Mouse (Mus musculus): ENCODE results near the gene Cdkl4.
"Not testable (repeated sequence)": the region's sequence is repeated elsewhere in the genome, so short reads cannot be mapped to it uniquely, and the experiment has no call there.

Cdkl4 gene

GRCm38 (mm10) chr17:80563762-80564610 lies 13.6 kb downstream of the Cdkl4 start:
- not testable (repeated sequence) for DNase-seq (ENCODE audit: low read depth, low spot score)

DNA sequence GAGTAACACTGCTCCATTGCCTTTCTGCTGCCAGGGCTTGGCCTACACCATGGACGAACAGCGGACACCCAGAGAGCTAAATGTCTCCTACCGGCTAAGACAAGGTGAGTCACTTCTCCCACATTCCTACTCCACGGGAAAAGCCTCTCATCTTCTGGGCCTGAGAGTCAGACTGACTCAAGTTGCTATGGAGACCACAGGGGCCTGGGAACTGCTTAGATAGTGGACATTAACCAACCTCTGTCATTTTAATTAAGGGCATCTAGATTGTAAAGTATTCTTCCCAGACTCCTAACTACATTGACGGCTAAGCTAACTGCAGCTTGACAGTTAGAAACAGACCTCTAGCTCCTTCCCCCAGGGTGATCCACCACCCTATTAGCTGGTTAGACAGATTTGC lies 14.8 kb downstream of the Cdkl4 start:
- peak; percentile 79 for DNase-seq (ENCODE audit: low read depth, low spot score)

GRCm38 (mm10) chr17:80560669-80561401 lies 16.8 kb downstream of the Cdkl4 start:
- DNase-seq (ENCODE audit: low read depth, low spot score), result peak; percentile 82

GRCm38 (mm10) chr17:80559745-80560144 lies 17.9 kb downstream of the Cdkl4 start:
- DNase-seq (ENCODE audit: low read depth, low spot score), result peak; percentile 46

DNA sequence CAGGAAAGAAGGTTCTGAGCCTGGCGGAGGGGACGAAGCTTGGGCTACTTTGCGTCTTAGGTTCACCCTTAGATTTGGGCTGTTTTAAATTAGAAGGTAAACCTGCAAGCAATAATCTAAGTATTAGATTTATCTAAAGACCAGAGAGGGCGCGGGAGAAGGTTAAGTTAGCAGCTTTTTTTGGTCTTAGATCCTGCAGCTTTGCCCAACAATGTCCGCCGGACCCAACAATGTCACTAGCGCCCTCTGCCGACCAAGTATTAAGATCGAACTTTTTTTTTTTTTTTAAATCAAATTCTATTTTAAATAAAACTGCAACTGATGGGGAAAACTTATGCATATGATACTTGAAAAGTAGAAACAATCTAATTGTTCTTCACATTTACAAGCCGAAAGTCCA lies 18.6 kb downstream of the Cdkl4 start:
- peak; percentile 59 for DNase-seq (ENCODE audit: low read depth, low spot score)

GRCm38 (mm10) chr17:80558583-80558982 lies 19.0 kb downstream of the Cdkl4 start:
- DNase-seq (ENCODE audit: low read depth, low spot score), result no peak

- no peak for DNase-seq (ENCODE audit: low read depth, low spot score)
Measured at GRCm38 (mm10) chr17:80557461-80557860, 20.2 kb downstream of the Cdkl4 start.

DNA sequence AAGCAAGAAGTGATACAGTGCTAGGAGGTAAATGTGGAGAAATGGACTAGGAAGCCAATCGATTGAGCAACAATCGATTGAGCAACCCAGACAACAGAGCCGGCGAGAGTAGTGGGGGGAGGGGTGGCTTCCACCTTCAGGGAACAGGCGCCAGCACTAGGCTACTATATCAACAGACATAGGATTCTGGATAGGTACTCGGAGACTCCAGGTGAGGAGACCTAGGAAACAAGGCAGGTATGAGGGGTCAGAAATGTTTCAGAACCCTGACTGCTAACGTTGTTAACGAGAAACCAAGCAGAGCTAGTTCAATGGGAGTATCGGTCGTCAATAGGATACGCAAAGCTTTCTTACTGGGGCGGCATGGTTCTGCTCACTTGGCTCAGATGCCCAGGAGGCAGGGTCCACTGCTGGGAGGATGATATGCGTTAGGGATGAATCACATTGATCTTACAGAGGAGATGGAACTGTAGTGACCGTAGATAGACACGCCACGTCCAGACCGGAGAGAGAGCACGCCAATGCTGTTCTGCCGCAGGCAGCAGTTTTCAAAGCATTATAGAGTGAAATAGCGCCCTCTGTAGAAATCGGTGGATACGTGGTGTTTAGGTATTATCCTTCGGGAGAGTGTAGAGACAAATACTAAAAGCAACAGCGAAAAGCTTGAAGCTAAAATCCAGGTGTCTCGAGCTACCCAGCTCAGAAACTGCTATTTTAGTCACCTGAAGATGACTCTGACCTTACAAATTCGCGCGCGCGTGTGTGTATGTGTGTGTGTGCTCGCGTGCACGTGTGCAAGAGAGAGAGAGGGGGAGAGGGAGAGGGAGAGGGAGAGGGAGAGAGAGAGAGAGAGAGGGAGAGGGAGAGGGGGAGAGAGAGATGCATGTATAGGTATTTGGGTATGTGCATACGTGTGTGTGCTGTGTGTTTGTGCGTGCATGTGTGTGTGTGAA lies 24.0 kb downstream of the Cdkl4 start:
- peak; percentile 87 for DNase-seq (ENCODE audit: low read depth, low spot score)

DNA sequence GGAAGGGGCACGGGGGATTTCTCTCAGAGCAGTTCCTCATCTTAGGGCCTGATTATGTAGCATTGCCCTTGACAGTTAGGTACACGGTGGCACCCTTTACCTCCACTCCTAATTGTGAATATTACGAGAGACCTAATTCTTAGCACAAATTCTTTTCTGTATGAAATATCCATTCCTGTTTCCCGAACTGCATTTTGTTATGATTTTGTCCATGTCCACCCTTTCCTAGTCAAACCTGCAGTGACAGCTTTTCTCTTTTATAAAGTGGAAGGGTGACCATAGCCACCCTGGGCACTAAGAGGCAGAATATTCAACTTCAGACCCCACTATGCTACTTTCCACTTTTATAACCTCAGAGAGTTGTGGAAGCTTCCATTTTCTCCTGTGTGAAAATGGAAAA lies 25.0 kb downstream of the Cdkl4 start:
- DNase-seq (ENCODE audit: low read depth, low spot score), result no peak

GRCm38 (mm10) chr17:80550981-80551380 lies 26.6 kb downstream of the Cdkl4 start:
- no peak for DNase-seq (ENCODE audit: low read depth, low spot score)

- no peak for DNase-seq (ENCODE audit: low read depth, low spot score)
Measured at GRCm38 (mm10) chr17:80546846-80547245, 30.8 kb downstream of the Cdkl4 start.

DNA sequence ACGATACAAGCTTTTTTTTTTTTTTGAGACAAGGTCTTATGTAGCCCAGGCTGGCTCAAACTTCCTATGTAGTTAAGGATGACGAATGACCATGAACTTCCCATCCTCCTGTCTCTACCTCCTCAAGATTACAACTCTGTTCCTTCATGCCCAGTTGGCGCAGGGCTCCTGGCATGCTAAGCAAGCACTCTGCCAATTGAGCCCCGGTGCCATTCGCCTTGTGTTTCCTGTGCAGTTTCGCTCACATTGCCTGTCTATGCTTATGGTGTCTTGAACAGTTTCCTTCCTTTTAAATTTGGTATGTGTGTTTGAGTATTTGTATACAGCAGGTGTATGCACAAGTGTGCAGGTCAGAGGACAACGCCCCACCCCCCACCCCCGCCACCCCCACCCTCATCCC lies 31.4 kb downstream of the Cdkl4 start:
- no peak for DNase-seq (ENCODE audit: low read depth, low spot score)

DNA sequence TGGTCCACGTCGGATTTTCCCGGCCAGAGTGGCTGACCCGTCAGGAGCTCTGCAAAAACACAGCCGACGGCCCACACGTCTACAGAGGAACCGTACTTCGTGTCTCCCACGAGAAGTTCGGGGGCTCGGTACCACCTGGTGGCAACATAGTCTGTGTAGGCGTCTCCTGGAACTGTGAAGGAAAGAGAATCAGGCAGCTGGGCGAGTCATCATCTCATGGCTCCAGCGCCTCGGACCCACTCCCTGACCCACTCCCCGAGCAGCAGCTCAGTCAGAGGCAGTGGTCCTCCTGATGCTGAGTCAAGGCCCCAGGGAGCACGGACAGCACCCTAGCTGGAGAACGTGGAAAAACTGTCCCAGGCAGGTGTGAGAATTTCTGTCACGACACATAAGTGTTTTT lies 34.0 kb downstream of the Cdkl4 start:
- DNase-seq (ENCODE audit: low read depth, low spot score), result no peak

DNA sequence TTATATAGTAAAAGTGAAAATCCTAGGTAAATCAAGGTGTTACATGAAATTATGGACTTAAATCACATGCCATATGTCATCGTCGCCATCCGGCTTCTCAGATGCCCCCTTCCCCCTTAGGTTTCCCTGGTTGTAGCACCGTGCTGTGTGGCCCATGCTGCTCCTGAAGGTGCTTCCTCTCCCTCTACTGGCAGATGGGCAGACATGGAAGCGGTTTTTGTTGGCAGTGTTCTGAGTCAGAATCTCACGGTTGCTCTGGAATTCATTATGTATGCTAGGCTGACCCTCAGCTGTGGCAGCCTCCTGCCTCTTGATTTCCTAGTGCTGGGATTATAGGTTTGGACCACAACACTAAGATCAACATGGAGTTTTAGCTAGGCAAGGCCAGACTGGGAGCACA lies 40.5 kb downstream of the Cdkl4 start:
- no peak for DNase-seq (ENCODE audit: low read depth, low spot score)

DNA sequence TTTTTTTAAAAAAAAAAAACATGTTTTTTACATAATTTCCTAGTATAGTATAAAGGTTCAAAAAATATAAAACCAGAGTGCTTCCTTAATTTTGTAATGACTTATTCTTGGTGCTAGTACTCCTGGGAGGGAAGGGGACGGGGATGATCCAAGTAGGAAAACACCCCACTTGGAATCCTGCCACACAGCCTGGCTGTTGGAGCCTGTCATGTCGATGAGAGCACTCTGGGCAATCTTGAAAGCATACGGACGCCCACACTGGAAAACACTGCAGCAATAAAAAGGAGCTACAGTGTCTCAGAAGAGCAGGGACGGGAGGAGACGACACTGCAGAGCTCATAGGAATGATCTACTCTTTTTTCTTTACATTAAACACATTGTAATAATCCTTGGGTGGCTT lies 42.0 kb downstream of the Cdkl4 start:
- DNase-seq (ENCODE audit: low read depth, low spot score), result no peak

- DNase-seq (ENCODE audit: low read depth, low spot score), result not testable (repeated sequence)
Measured at GRCm38 (mm10) chr17:80531351-80531750, 46.3 kb downstream of the Cdkl4 start.

- DNase-seq (ENCODE audit: low read depth, low spot score), result no peak
Measured at GRCm38 (mm10) chr17:80523231-80523630, 54.4 kb downstream of the Cdkl4 start.

GRCm38 (mm10) chr17:80522229-80522556 lies 55.4 kb downstream of the Cdkl4 start:
- no peak for DNase-seq (ENCODE audit: low read depth, low spot score)

DNA sequence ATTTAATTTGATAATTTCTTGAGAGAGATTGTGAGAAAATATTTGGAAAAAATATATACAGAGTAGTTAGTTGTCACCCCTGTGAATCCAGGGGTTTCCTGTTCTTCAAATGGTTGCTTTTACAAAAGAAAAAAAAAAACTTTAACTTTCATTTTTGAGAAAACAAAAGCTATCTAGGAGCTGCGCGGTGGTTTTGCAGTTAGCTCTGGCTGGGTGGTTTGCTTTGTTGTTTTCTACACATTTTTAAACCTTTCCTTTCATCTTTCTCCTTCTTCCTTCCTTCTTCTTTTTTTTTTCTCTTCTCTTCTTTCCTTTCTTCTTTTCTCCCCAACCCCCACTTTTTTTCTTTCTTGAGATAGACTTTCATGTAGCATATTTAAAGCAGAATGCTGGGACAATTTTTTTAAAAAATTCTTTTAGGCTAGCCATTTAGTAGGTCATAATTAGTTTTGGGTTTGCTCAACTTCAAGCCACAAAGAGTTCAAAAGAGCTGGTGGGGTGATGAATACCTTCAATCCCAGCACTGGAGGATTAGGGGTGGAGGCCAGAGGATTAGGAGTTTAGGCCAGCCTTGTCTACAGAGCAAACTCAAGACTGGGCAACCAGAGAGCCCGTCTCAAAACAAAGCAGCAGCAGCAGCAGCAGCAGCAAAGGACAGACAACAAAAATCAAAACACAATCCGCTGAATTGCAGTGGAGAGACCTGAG lies 55.9 kb downstream of the Cdkl4 start:
- DNase-seq (ENCODE audit: low read depth, low spot score), result no peak

DNA sequence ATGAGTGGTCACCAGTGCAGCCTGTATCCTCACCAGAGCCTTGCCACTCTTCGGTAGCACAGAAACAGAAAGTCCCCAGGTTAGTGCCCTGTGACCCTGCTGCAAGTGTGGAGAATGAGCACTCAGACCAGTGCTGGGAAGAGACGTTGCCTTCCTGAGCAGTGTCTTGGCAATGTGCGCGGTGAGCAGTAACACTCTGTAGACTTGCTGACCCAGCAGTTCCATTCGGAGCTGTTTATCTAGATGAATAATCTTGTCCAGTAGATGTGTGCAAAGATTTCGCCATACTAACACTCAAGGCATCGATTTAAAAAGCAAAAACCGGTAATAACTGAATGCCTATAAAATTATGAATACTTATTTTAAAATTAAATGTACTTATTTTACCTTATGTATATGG lies 57.1 kb downstream of the Cdkl4 start:
- DNase-seq (ENCODE audit: low read depth, low spot score), result no peak

DNA sequence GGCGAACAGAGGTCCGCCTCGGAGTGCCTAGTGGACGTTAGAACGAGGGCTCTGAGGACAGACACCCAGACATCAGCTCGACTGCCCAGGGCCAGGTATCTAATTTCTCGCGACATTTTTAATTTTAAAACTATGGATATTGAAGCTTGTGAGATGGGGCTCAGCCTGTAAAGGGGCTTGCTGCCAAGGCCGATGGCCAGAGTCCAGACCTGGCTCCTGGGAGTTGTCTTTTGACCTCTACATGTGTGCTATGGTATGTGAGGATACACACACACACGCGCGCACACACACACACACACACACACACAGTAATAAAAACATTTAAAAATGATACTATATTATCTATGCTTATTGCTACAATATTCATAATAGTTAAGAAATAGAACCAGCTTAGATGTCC lies 58.8 kb downstream of the Cdkl4 start:
- no peak for DNase-seq (ENCODE audit: low read depth, low spot score)
